In genomic region chr16:5765143-5765542, GRCm38 (mm10) we compare ENCODE assay signal across 10 mouse cellular contexts.
DNase-seq lines count a peak whose midpoint lies in the region; ATAC-seq and TF ChIP-seq lines count a peak whose summit lies in the region.
"Had no signal": no experiment of that assay in that cellular context is flagged by ENCODE, and none has a peak within 500 bp of the region (broad histone marks: within the 10 kb centered on the region; RNA-seq: fewer than 3 reads in every experiment).

No protein-coding gene starts in this region.

- no peak overlapping the region for H3K4me2 ChIP-seq in liver, postnatal 0 days (ENCODE audit: low read depth, low read length)
- H3K4me2 ChIP-seq: midbrain, embryonic 12.5 days; stomach, embryonic 15.5 days had no signal

- POLR2A ChIA-PET in Patski (lab: Charles Lee): no interaction called here

- no peak overlapping the region for H3K9ac ChIP-seq in liver, postnatal 0 days (replicated peaks)
- H3K9ac ChIP-seq: midbrain, embryonic 12.5 days; stomach, embryonic 15.5 days had no signal

- TF ChIP-seq CTCF in liver, postnatal 0 days (IDR thresholded peaks at IDR 0.05; ENCODE audit: low read depth): no peak
- no peak for TF ChIP-seq CTCF in Patski (IDR thresholded peaks at IDR 0.05)

- TF ChIP-seq EP300 in liver, postnatal 0 days (IDR thresholded peaks at IDR 0.05; ENCODE audit: low read depth): no peak

- no peaks in the 10 kb centered on the region for H3K27me3 ChIP-seq in liver, postnatal 0 days (ENCODE audit: insufficient read depth, low read length)
- H3K27me3 ChIP-seq in Patski: no peaks in the 10 kb centered on the region
- H3K27me3 ChIP-seq: midbrain, embryonic 12.5 days; stomach, embryonic 15.5 days had no signal

- in situ Hi-C loops in Patski (cut with MboI; ENCODE audit: low pct_unique_long_range_greater_than_20kb): no loop called here

- H3K27ac ChIP-seq in liver, postnatal 0 days (ENCODE audit: low read depth): no peak overlapping the region
- H3K27ac ChIP-seq: midbrain, embryonic 12.5 days; stomach, embryonic 15.5 days had no signal

- H3K36me3 ChIP-seq in liver, postnatal 0 days (replicated peaks; ENCODE audit: insufficient read depth, low read length): no peaks in the 10 kb centered on the region
- H3K36me3 ChIP-seq: midbrain, embryonic 12.5 days; stomach, embryonic 15.5 days had no signal

- no peak for ATAC-seq in liver, postnatal 0 days
- ATAC-seq in Patski: no peak
- no peak for ATAC-seq in activated CD4-positive, CD25-positive, alpha-beta regulatory T cell, adult 4 months

- no peak overlapping the region for H3K4me3 ChIP-seq in liver, postnatal 0 days (ENCODE audit: low read depth, low read length)
- H3K4me3 ChIP-seq: midbrain, embryonic 12.5 days; stomach, embryonic 15.5 days had no signal

- H3K4me1 ChIP-seq in liver, postnatal 0 days (ENCODE audit: insufficient read depth): no peaks in the 10 kb centered on the region
- H3K4me1 ChIP-seq: midbrain, embryonic 12.5 days; stomach, embryonic 15.5 days had no signal

- CTCF ChIA-PET in Patski (lab: Charles Lee): no interaction called here

- DNase-seq in liver (peak; percentile 45), Patski (ENCODE audit: low read depth, low spot score) (peak; percentile 7)
- DNase-seq in liver, postnatal 0 days: no peak
- DNase-seq in adrenal gland, postnatal 4 days (ENCODE audit: low spot score in 2 of 2): peak; percentile 7 to 12
- peak; percentile 83 for DNase-seq in mesoderm, embryonic 11.5 days (ENCODE audit: low read depth, low spot score)
- DNase-seq in layer of hippocampus, adult 9-11 months: no peak
- DNase-seq: gastrocnemius, postnatal 14 days had no signal

- no peaks in the 10 kb centered on the region for H3K9me3 ChIP-seq in liver, postnatal 0 days (ENCODE audit: low read length)
- H3K9me3 ChIP-seq: midbrain, embryonic 12.5 days; stomach, embryonic 15.5 days had no signal

- WGBS in liver, postnatal 0 days (ENCODE audit: insufficient replicate concordance): 32% methylated on average over 4 of the region's 4 CpGs

Comparison
In these comparisons a context has a peak if more than half of its experiments do, and no peak if none do; other contexts are left out.
1. DNase-seq: peak in liver (single experiment), Patski (single experiment), adrenal gland, postnatal 4 days (2 of 2) and mesoderm, embryonic 11.5 days (single experiment); none in liver, postnatal 0 days (single experiment) and layer of hippocampus, adult 9-11 months (single experiment).